In genomic region chr1:137901996-137902395, GRCm38 (mm10) we compare ENCODE assay signal across 9 mouse cellular contexts.
DNase-seq lines count a peak whose midpoint lies in the region; ATAC-seq and TF ChIP-seq lines count a peak whose summit lies in the region.
"Had no signal": no experiment of that assay in that cellular context is flagged by ENCODE, and none has a peak within 500 bp of the region (broad histone marks: within the 10 kb centered on the region; RNA-seq: fewer than 3 reads in every experiment).

No protein-coding gene starts in this region.

- TF ChIP-seq POLR2A in cortical plate, adult 2 months (IDR thresholded peaks at IDR 0.05; ENCODE audit: extremely low read depth, insufficient read depth, low read length) = no peak

- 56% methylated on average over 4 of the region's 4 CpGs for WGBS in heart, embryonic 15.5 days
- WGBS in heart, embryonic 10.5 days = 78% methylated on average over 4 of the region's 4 CpGs
- WGBS in hindbrain, embryonic 11.5 days = 45% methylated on average over 4 of the region's 4 CpGs
- 27% methylated on average over 4 of the region's 4 CpGs for WGBS in midbrain, embryonic 16.5 days

- no peaks in the 10 kb centered on the region for H3K36me3 ChIP-seq in heart, embryonic 15.5 days
- H3K36me3 ChIP-seq in heart, embryonic 10.5 days = no peaks in the 10 kb centered on the region
- no peaks in the 10 kb centered on the region for H3K36me3 ChIP-seq in hindbrain, embryonic 11.5 days (ENCODE audit: control insufficient read depth, insufficient read depth, low read length)
- H3K36me3 ChIP-seq in midbrain, embryonic 16.5 days (ENCODE audit: control insufficient read depth, insufficient read depth, low read length) = no peaks in the 10 kb centered on the region

- intact Hi-C loops in left cerebral cortex, postnatal 25 days (cut with DNase I) = loop anchor here (5.0 kb wide), 1 partner anchor 65 kb away; no protein-coding TSS in a partner anchor

- peaks cover 20% of the 10 kb centered on the region for H3K4me1 ChIP-seq in heart, embryonic 15.5 days (replicated peaks)
- H3K4me1 ChIP-seq in heart, embryonic 10.5 days = peaks cover 12% of the 10 kb centered on the region; the same call in 1 of the 2 replicates
- peaks cover 10% of the 10 kb centered on the region for H3K4me1 ChIP-seq in cortical plate, adult 2 months (ENCODE audit: control insufficient read depth, insufficient read depth, low read length)
- H3K4me1 ChIP-seq in hindbrain, embryonic 11.5 days (replicated peaks; ENCODE audit: control insufficient read depth, insufficient read depth, low read length) = no peaks in the 10 kb centered on the region
- peaks cover 39% of the 10 kb centered on the region for H3K4me1 ChIP-seq in midbrain, embryonic 16.5 days (ENCODE audit: control insufficient read depth, insufficient read depth, low read length)

- H3K27me3 ChIP-seq in heart, embryonic 15.5 days = no peaks in the 10 kb centered on the region
- H3K27me3 ChIP-seq in heart, embryonic 10.5 days (ENCODE audit: insufficient read depth, poor library complexity, severe bottlenecking) = no peaks in the 10 kb centered on the region
- H3K27me3 ChIP-seq in hindbrain, embryonic 11.5 days (ENCODE audit: control insufficient read depth, insufficient read depth, low read length) = no peaks in the 10 kb centered on the region
- no peaks in the 10 kb centered on the region for H3K27me3 ChIP-seq in midbrain, embryonic 16.5 days (ENCODE audit: control insufficient read depth, insufficient read depth, low read depth, low read length)

- H3K9ac ChIP-seq in heart, embryonic 15.5 days = no peak overlapping the region
- peak overlapping the region; percentile 16; the same call in 1 of the 2 replicates for H3K9ac ChIP-seq in hindbrain, embryonic 11.5 days (ENCODE audit: low read depth, low read length)
- H3K9ac ChIP-seq in midbrain, embryonic 16.5 days (ENCODE audit: low read depth, low read length) = peak overlapping the region; percentile 55

- no peaks in the 10 kb centered on the region for H3K9me3 ChIP-seq in heart, embryonic 15.5 days (replicated peaks)
- H3K9me3 ChIP-seq in heart, embryonic 10.5 days = no peaks in the 10 kb centered on the region
- no peaks in the 10 kb centered on the region for H3K9me3 ChIP-seq in hindbrain, embryonic 11.5 days (ENCODE audit: control insufficient read depth, low read length)
- H3K9me3 ChIP-seq in midbrain, embryonic 16.5 days (replicated peaks; ENCODE audit: control insufficient read depth, low read length, poor library complexity, severe bottlenecking) = no peaks in the 10 kb centered on the region

- H3K4me2 ChIP-seq in heart, embryonic 15.5 days = peak overlapping the region; percentile 23; the same call in 1 of the 2 replicates
- peak overlapping the region; percentile 33 for H3K4me2 ChIP-seq in hindbrain, embryonic 11.5 days (replicated peaks; ENCODE audit: low read depth, low read length)
- H3K4me2 ChIP-seq in midbrain, embryonic 16.5 days (ENCODE audit: low read length) = peak overlapping the region; percentile 80

- no peak for ATAC-seq in heart, embryonic 15.5 days (replicated peaks; ENCODE audit: insufficient number of reproducible peaks, insufficient read depth, low FRiP score, low read depth)
- no peak for ATAC-seq in hindbrain, embryonic 11.5 days (ENCODE audit: low FRiP score)
- no peak for ATAC-seq in midbrain, embryonic 16.5 days

- TF ChIP-seq CTCF in cortical plate, adult 2 months (IDR thresholded peaks at IDR 0.05; ENCODE audit: extremely low read depth, insufficient read depth, low read length) = no peak

- no peak overlapping the region for H3K27ac ChIP-seq in heart, embryonic 15.5 days
- H3K27ac ChIP-seq in heart, embryonic 10.5 days = no peak overlapping the region
- H3K27ac ChIP-seq in cortical plate, adult 2 months (ENCODE audit: insufficient read depth, low read length) = no peak overlapping the region
- H3K27ac ChIP-seq in hindbrain, embryonic 11.5 days (ENCODE audit: low read depth, low read length) = peak overlapping the region; percentile 61
- H3K27ac ChIP-seq in midbrain, embryonic 16.5 days (ENCODE audit: low read length) = peak overlapping the region; percentile 69

- peak overlapping the region; percentile 19; the same call in 1 of the 2 replicates for H3K4me3 ChIP-seq in heart, embryonic 15.5 days
- no peak overlapping the region for H3K4me3 ChIP-seq in heart, embryonic 10.5 days
- H3K4me3 ChIP-seq in cortical plate, adult 2 months (ENCODE audit: insufficient read depth, low read length) = peak overlapping the region; percentile 74; the same call in 1 of the 2 replicates
- H3K4me3 ChIP-seq in hindbrain, embryonic 11.5 days (ENCODE audit: low read depth, low read length) = peak overlapping the region; percentile 62
- H3K4me3 ChIP-seq in midbrain, embryonic 16.5 days (ENCODE audit: low read depth, low read length) = peak overlapping the region; percentile 81

- DNase-seq in heart, embryonic 10.5 days (ENCODE audit: low spot score) = no peak
- DNase-seq in hindbrain, embryonic 11.5 days (ENCODE audit: low spot score) = peak; percentile 6
- DNase-seq in urinary bladder, postnatal 36 days (ENCODE audit: low spot score in 2 of 2) = no peak
- no peak for DNase-seq in left cerebral cortex, postnatal 25 days (ENCODE audit: low spot score in 2 of 2)
- DNase-seq in left cerebral cortex, adult 8-10 months (ENCODE audit: low spot score in 2 of 2) = no peak
- DNase-seq: right cerebral cortex, postnatal 25 days had no signal

Comparison
In these comparisons a context has a peak if more than half of its experiments do, and no peak if none do; other contexts are left out.
1. H3K27ac ChIP-seq: peak in hindbrain, embryonic 11.5 days (single experiment) and midbrain, embryonic 16.5 days (single experiment); none in heart, embryonic 15.5 days (single experiment), heart, embryonic 10.5 days (single experiment) and cortical plate, adult 2 months (single experiment).
2. H3K4me2 ChIP-seq: peak in every context shown above with its lines; median percentile 80 in midbrain, embryonic 16.5 days; 33 in hindbrain, embryonic 11.5 days; 23 in heart, embryonic 15.5 days.